Mouse (Mus musculus) left cerebral cortex, adult 8-10 months (tissue): ENCODE data around the gene Fmo2. TPM values are rescaled to one million over a fixed set of nuclear protein-coding genes. Genes with fewer than 3 reads are reported as not detected.

Experiments
- DNase-seq, 2 experiments: peaks; one replicate each; pipeline ENCODE4 v3.0.0; 2022; ENCODE audit warnings: low spot score in 2 of 2
- total RNA-seq, 4 experiments: library from RNA; stranded (reverse); gene quantifications; 2 replicates each; pipeline ENCODE4 v1.2.4; 2022

The Fmo2 gene
- total RNA-seq: 10 to 100 TPM in 1 of 4 experiments, 1 to 10 TPM in 3; 4.1 to 10.4 (median 6.6) TPM

- no peak for DNase-seq
Measured at GRCm38 (mm10) chr1:162897838-162898811, at the start of gene Fmo2. Gene Fmo2 (minus strand): TSS chr1:162898726.

- DNase-seq: no peak
Measured at GRCm38 (mm10) chr1:162947934-162948333, 49.4 kb upstream of the Fmo2 start.

- DNase-seq: no peak
Measured at GRCm38 (mm10) chr1:162946837-162947558, 48.5 kb upstream of the Fmo2 start.

GRCm38 (mm10) chr1:162943700-162944099 lies 45.2 kb upstream of the Fmo2 start:
- DNase-seq: no peak

GRCm38 (mm10) chr1:162938696-162939351 lies 40.3 kb upstream of the Fmo2 start:
- no peak for DNase-seq

GRCm38 (mm10) chr1:162937970-162938695 lies 39.6 kb upstream of the Fmo2 start:
- no peak for DNase-seq

- no peak for DNase-seq
Measured at GRCm38 (mm10) chr1:162937415-162937814, 38.9 kb upstream of the Fmo2 start, which contains the start of gene Fmo6. Gene Fmo6 (minus strand): TSS chr1:162937515.

GRCm38 (mm10) chr1:162934374-162935012 lies 36.0 kb upstream of the Fmo2 start:
- no peak for DNase-seq

- no peak for DNase-seq
Measured at GRCm38 (mm10) chr1:162932386-162932785, 33.9 kb upstream of the Fmo2 start.

- no peak for DNase-seq
Measured at GRCm38 (mm10) chr1:162931880-162932279, 33.4 kb upstream of the Fmo2 start.

GRCm38 (mm10) chr1:162931310-162931875 lies 32.9 kb upstream of the Fmo2 start:
- DNase-seq: no peak

- DNase-seq: no peak
Measured at GRCm38 (mm10) chr1:162930631-162931030, 32.1 kb upstream of the Fmo2 start.

GRCm38 (mm10) chr1:162929146-162929545 lies 30.6 kb upstream of the Fmo2 start:
- DNase-seq: no peak

- no peak for DNase-seq
Measured at GRCm38 (mm10) chr1:162925121-162925520, 26.6 kb upstream of the Fmo2 start.

GRCm38 (mm10) chr1:162916661-162917060 lies 18.1 kb upstream of the Fmo2 start:
- DNase-seq: no peak

- no peak for DNase-seq
Measured at GRCm38 (mm10) chr1:162914932-162915556, 16.5 kb upstream of the Fmo2 start.

- no peak for DNase-seq
Measured at GRCm38 (mm10) chr1:162912085-162912484, 13.6 kb upstream of the Fmo2 start.

GRCm38 (mm10) chr1:162901879-162902278 lies 3.4 kb upstream of the Fmo2 start:
- no peak for DNase-seq

- DNase-seq: peak in 1 of 2 experiments; percentile 43
Measured at GRCm38 (mm10) chr1:162895900-162896299, 2.6 kb downstream of the Fmo2 start.

- no peak for DNase-seq
Measured at GRCm38 (mm10) chr1:162893014-162893413, 5.5 kb downstream of the Fmo2 start.
